Mouse (Mus musculus) skeletal muscle tissue, adult 2 months (tissue): ENCODE measurements around the gene Calhm3.

Source experiments
- DNase-seq: peaks from one replicate; pipeline ENCODE4 v3.0.0-alpha.2; 2012; ENCODE audit warnings: low read depth, low spot score

Calhm3 gene

DNA sequence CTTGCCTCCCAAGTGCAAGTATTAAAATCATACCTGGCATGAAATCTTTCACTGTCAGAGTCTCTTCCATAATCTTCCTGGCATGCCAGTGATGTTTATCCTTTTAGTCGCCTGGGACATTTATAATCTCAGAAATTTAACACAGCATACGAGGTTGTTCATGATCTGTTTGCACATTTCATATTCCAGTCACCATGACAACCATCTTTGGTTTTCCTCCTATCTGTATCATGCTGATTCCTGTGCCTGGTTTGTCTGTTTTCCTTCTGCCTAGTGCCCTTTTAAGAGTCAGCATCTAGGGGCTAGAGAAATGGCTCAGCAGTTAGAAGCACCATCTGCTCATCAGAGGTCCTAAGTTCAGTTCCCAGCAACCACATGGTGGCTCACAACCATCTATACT, 38.9 kb downstream of the Calhm3 start:
- DNase-seq: no peak

DNA sequence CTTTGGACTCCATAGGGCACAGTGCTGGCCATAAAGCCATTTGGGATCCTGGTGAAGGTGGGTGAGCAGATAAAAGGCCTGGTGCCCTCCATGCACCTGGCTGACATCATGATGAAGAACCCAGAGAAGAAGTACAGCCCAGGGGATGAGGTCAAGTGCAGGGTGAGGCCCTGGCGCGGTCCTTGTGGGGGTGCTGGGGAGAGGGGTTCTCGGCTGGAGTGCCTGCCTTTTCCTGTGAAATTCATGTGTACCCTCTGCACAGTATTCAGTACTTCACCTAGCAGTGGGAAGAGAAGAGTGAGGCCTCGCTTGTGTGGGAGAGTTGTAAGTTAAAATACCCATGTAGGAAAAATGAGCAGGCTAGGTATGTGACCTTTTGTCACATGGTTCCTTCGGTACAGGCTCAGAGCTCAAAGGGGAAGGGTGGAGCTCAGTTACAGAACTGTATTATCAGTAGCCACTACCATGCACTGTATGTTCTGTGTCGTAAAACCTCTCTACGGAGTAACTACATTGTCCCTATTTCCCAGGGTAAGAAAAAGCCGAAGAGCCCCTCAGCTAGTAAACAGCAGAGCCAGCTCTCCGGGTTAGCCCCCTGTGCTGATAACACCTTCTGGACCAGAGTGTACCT, 52.8 kb downstream of the Calhm3 start:
- no peak for DNase-seq
